Mouse (Mus musculus) cortical plate, adult 2 months (tissue): Measurements from ENCODE around the gene Shisa4. TPM values are rescaled to one million over a fixed set of nuclear protein-coding genes. Genes with fewer than 3 reads are reported as not detected.

ENCODE experiments used
- H3K27ac ChIP-seq: fragments of 200-500 bp; 2 replicates; pipeline ENCODE4 v1.5.1; 2012; ENCODE audit warnings: low read length, control low read depth, inconsistent platforms; ENCODE audit not compliant: insufficient read depth
- H3K4me1 ChIP-seq: fragments of 200-500 bp; 2 replicates; pipeline ENCODE4 v1.6.1; 2011; ENCODE audit warnings: low read length; ENCODE audit not compliant: control insufficient read depth, insufficient read depth
- H3K4me3 ChIP-seq: fragments of 200-500 bp; 2 replicates; pipeline ENCODE4 v1.5.1; 2011; ENCODE audit warnings: mild to moderate bottlenecking, low read length, control low read depth; ENCODE audit not compliant: insufficient read depth
- CTCF ChIP-seq: fragments of 200-500 bp; IDR thresholded peaks from 2 replicates; pipeline ENCODE4 v1.5.1; 2011; ENCODE audit warnings: mild to moderate bottlenecking, control low read depth, low read length; ENCODE audit not compliant: insufficient read depth; ENCODE audit errors: extremely low read depth
- POLR2A ChIP-seq: fragments of 200-500 bp; IDR thresholded peaks from 2 replicates; pipeline ENCODE4 v1.6.1; 2011; ENCODE audit warnings: mild to moderate bottlenecking, low read length, control low read depth; ENCODE audit not compliant: insufficient read depth; ENCODE audit errors: extremely low read depth
- polyA plus RNA-seq: library from polyadenylated mRNA; depleted of rRNA; stranded (reverse); fragments of >200 nt; gene quantifications from 2 replicates; pipeline ENCODE4 v1.2.3, GENCODE M21; 2012; rRNA removed

Gene Shisa4
- polyA plus RNA-seq = 219 and 220 TPM in 2 replicates

DNA sequence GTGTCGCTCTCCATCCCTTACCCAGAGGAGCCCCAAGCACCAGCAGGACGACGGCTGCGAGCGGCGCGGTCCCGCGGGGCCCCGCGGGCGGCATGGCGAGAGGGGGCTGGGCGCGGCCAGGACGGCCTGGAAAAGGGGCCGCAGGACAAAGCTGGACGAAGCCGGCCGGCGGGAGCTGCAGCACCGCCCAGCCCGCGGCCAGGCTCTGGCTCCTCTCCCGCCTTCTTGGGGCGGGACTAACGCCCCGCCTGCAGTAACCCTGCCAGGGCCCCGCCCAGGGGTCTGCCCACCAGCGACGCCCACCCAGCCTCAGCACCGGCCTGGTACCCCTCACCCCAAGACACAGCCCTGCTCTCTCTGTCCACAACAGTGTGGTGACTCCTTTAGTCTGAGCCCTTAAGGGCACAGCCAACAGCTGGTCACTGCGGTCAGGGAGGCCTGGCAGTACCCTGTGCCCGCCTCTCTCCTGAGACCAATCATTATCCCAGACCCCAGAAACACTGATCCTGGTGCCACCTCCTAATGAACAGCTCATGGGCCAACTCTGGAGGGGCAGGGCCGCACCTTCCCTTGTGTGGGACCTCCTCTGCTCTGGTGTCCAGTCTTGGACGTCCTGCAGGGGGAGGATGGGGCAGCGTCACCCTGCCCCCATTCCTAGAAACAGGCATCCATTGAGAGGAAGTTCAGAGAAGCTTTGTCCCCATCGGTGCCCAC, at the start of gene Shisa4:
Shisa4 (minus strand) TSS at position 370 of the 714 bp plus-strand sequence.
- H3K4me3 ChIP-seq = peak within 1 kb of the TSS; percentile 84
- H3K4me1 ChIP-seq = peaks cover 5% of the 10 kb centered on the region
- H3K27ac ChIP-seq = peak within 1 kb of the TSS; percentile 94
- no peak for TF ChIP-seq CTCF
- peak; percentile 63 for TF ChIP-seq POLR2A

DNA sequence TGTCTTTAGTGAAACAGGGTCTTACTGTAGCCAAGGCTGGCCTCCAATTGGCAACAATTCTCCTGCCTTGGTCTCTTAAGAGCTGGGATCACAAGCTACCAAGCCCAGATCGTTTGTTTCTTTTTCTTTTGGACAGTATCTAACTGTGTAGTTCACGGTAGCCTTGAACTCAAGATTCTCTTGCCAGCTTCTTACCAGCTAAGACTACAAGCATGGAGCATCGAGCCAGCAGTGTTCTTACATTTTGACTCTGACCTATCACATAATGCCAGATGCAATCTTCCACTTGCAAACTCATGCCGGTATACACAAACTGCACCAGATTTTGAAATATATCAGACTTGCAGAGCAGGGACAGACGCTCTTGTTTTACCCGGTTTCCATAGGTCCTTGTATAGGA, 47.7 kb upstream of the Shisa4 start:
- Histone ChIP-seq H3K4me1 (no peaks in the 10 kb centered on the region), H3K4me3 (no peak overlapping the region), H3K27ac (no peak overlapping the region)
- TF ChIP-seq CTCF (no peak), POLR2A (no peak)

DNA sequence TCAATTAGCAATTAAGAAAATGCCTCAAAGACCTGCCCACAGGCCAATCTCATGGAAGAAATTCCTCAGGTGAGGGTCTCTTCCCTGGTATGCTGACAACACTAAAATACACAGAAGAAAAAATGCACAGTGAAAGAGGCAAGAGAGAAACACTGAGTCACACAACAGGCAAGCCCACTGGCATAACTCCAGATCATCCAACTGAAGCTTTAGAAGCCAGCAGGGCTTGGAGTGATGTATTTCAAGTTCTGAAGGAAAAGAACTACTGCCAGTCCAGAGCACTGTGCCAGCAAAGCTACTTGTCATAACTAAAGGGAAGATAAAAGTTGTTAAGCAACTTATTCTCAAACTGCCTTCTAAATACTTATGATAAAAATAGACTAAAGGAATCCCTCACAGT, 39.0 kb upstream of the Shisa4 start:
- Histone ChIP-seq H3K4me1 (peaks cover 4% of the 10 kb centered on the region; the same call in 1 of the 2 replicates), H3K4me3 (no peak overlapping the region), H3K27ac (no peak overlapping the region)
- no peak for TF ChIP-seq CTCF
- no peak for TF ChIP-seq POLR2A

DNA sequence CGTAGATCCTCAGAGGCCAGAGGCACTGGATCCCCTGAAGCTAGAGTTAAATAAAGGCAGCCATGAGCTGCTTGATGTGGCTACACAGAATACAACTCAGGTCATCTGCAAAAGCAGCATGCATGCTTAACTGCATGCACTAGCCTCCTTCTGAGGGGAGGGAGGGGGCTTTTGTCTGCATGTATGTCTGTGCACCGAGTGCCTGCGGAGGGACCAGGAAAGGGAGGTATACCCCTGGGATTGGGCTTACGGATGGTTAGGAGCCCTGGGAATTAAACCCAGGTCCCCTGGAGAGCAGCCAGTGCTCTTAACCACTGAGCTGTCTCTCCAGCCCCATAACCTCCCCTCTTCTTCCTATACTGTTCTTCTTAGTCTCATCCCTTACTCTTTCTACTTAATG, 37.1 kb upstream of the Shisa4 start:
- TF ChIP-seq CTCF (no peak), POLR2A (no peak)
- no peak overlapping the region for H3K27ac ChIP-seq
- H3K4me3 ChIP-seq = no peak overlapping the region
- H3K4me1 ChIP-seq = peaks cover 4% of the 10 kb centered on the region; the same call in 1 of the 2 replicates

DNA sequence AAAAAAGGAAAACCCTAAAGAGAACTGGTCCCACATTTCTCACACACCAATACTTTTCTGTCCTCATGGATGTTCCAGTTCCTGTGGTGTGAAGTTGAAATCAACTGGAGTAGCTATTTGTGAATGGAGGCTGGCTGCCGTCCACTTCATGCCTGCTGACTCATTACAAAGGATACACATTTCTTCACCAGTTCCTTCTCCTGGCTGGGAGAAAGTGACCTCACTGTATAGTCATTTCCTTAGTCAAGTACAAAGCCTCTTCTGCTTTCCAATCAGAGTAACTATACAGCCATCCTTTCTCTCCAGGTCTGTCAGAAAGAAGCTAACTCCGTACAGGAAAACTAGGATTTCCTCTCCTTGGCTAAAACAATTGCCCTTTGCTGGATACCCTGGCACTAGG, 35.9 kb upstream of the Shisa4 start:
- no peak for TF ChIP-seq POLR2A
- no peak for TF ChIP-seq CTCF
- H3K27ac ChIP-seq = no peak overlapping the region

DNA sequence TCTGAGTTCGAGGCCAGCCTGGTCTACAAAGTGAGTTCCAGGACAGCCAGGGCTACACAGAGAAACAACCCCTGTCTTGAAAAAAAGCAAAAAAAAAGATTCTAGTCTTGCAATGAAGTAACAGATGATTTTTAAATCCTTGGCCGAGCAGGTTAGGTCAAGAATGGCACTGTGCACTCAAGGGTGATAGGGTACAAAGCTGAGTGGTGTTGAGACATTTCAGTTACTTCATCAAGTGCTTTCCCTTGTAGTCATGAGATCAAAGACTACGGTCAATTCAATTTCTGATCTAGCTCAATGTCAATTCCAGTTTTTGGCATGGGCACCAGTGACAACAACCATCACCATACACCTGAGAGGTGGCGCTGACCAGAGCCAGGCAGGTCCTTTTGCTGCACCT, 33.9 kb upstream of the Shisa4 start:
- Histone ChIP-seq H3K27ac (no peak overlapping the region), H3K4me1 (peaks cover 4% of the 10 kb centered on the region; the same call in 1 of the 2 replicates), H3K4me3 (no peak overlapping the region)
- TF ChIP-seq CTCF = no peak

More for the DNA sequence above, 35.9 kb upstream of the Shisa4 start:
- H3K4me3 ChIP-seq = no peak overlapping the region
- peaks cover 4% of the 10 kb centered on the region; the same call in 1 of the 2 replicates for H3K4me1 ChIP-seq

DNA sequence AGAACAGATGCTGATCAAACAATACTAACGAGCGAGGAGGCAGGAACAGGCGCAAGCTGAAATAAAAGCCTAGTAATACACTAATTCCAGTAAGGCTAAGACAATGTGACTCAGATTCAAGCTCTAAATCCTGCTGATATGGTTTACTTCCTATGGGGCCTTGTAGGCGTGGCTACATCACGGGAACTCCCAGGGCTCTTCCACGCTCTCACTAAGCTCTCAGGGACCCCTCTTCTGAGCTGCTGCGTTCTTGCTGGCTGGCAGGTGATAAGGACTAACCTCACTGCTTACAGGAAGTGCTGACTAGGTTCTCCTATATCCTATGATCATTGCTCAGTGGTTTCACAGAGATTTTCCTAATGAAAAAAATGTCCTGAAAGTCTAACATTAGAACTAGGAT, 30.3 kb upstream of the Shisa4 start:
- Histone ChIP-seq H3K4me1 (no peaks in the 10 kb centered on the region), H3K4me3 (no peak overlapping the region), H3K27ac (no peak overlapping the region)
- TF ChIP-seq CTCF = no peak
- no peak for TF ChIP-seq POLR2A

DNA sequence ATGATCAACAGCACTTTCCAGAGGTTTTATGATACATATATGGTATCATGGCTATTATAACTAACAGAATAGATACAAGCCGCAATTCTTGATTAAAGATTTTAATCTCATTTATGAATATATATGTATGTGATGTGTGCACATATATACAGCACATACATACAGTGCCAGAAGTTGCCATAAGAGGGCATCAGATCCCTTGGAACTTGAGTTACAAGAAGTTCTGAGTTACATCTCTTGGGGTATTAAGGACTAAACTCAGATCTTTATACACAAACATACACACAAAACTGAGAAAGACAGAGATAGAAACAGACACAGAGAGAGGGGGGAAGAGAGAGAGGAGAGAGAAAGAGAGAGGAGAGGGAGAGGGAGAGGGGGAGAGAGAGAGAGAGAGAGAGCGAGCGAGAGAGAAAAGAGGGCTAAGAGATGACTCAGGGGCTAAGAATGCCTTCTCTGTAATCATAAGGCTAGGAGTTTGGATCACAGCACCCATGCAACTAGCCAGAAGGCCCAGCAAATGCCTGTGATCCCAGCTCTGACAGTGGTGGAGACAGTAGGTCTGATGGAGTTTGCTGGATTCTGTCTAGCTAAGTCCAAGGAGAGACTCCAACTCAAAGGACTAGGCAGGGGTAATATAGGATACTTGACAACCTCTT, 26.5 kb upstream of the Shisa4 start:
- no peak overlapping the region for H3K27ac ChIP-seq
- no peak for TF ChIP-seq CTCF
- TF ChIP-seq POLR2A = no peak
- no peak overlapping the region for H3K4me3 ChIP-seq
- no peaks in the 10 kb centered on the region for H3K4me1 ChIP-seq

DNA sequence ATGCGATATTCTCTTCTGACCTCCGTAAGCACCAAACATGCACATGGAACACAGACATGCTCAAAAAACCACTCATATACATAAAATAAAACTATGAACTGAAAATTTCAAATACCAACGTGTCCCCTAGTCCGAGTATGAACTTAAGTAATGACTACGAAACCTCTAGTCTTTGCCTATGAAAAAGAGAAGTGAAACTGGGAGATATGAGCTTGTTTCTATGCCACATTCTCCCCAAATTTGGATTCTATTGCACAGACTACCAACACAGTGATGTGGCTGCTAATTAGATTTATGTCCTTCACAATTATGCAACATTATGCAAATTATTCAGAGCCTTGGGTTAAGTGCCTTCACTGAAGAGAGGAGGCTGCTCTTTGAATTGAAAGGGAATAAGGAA, 24.4 kb upstream of the Shisa4 start:
- no peaks in the 10 kb centered on the region for H3K4me1 ChIP-seq
- TF ChIP-seq POLR2A (no peak), CTCF (no peak)
- no peak overlapping the region for H3K27ac ChIP-seq
- H3K4me3 ChIP-seq = no peak overlapping the region

DNA sequence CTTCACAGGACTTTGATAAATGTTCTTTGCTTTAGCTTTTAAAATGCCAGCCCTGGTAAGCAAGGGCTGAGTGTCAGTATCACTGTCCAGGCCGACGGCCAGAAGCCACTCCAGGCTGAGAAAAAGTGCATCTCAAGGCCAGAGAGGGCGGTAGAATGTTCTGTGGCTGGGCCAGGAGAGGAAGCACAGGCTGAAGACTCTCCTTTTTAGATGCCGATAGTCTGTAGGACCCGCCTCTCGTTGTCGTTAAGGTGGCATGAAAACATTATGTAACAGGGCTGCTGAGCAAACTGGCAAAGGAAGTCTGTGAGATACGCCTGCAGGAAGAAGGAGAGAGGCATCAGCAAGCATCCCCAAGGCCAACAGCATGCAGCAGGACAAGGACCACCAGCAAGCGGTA, 10.1 kb upstream of the Shisa4 start:
- Histone ChIP-seq H3K4me3 (no peak overlapping the region), H3K4me1 (peaks cover 9% of the 10 kb centered on the region), H3K27ac (peak overlapping the region; percentile 74)
- TF ChIP-seq POLR2A = peak; percentile 30; the same call in 1 of the 2 replicates
- TF ChIP-seq CTCF = no peak
